Mouse (Mus musculus): ENCODE results near the gene Vmn1r63.
"Not testable (repeated sequence)": the region's sequence is repeated elsewhere in the genome, so short reads cannot be mapped to it uniquely, and the experiment has no call there.

Vmn1r63 gene

DNA sequence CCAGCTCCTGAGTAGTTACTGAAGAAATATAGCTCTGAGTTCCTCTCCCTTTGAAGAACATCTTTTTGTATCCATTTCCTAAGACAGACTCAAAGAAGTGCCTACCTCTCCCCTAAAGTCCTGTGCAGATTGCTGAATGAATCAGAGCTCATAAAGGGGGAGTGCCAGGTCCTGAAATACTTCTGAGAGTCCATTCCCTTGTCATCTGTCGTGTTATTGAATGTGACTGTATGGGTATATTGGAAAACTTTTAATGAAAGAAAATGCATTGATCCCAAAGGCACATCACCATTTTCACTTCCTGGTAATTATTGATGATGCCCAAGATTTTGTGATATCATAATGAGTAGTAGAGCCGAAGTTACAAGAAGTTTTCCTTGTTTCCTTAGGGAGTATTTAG, at the start of gene Vmn1r63:
Gene Vmn1r63 (minus strand): TSS at position 101 of the 400 bp plus-strand sequence.
- DNase-seq (ENCODE audit: low read depth, low spot score) = not testable (repeated sequence)
